Mouse (Mus musculus): Measurements from ENCODE around the gene Ext2.

Ext2 gene

DNA sequence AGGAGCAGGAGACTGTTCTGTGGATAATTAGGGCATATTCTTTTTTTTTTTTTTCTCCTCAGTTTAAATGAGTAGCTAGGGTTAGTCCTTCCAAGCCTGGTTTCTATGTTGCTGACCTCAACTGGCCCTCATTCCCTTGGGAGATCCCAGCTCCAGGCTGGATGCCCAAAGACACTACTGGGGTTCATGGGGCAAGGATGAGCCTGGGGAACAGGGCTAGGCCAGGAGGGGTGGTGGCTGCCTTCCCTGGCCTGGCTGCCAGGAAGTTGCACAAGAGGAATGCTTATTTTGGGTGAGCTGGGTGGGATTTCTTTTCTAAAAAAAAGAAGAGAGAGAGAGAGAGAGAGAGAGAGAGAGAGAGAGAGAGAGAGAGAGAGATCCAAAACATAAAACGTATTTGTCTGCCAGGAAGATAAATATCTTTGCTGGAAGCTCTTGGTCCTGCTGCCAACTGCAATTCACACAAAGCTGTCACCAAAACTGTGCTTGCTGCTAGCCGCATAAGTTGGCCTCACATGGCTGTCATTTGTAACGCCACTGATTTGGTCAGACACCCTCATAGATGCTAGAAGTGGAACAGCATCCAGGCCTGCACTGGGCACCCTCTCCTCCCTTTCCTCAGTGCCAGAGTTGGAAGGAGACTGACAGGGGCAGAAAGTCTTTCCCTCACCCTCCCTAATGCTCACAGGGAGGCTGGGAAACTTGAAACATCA, 156.1 kb downstream of the Ext2 start:
- peak in 1 of 2 experiments; percentile 45 for DNase-seq

DNA sequence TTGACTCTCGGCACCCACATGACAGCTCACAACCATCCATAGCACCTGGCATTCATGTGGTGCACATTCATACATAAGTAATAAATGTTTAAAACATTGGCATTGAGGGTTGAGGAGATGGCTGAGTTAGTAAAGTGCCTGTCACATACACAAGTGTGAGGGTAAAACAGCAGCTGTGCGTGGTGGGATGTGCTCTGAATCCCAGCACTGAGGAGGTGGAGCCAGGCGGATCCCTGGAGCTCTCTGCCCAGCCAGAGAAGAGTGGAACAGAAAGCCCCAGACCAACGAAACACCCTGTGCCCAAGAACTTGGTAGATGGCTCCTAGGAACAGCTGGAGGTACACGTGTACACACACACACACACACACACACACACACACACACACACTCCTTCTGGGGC, 156.9 kb downstream of the Ext2 start:
- no peak for DNase-seq

DNA sequence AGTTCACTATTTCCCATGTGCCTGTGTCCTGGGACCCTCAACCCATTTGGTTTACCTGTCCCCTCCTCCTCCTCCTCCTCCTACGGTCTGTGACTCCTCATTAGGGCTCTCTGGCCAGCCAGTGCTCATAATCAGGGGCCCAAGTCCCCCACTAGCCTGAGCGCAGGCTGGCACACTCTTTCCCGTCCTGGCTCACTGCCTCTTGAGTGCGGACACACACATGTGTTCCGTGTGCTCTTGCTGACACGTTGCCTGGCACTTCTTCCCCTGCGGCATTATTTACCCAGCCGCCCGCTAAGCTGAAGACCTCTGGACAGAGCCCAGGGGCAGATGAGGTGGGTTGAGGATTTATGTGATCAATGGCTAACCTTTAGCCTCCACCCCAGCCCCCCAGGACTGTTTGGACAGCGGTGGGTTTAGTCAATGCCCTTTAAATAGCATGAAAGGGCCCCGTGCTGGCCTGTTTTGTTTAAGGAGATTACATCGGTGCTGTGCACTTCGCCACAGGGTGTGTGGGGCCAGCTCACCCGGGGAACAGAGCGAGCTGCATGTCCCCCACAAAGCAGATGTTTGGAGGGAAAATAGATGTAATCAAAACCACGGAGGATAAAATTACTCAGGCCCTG, 160.0 kb downstream of the Ext2 start:
- DNase-seq, result no peak

DNA sequence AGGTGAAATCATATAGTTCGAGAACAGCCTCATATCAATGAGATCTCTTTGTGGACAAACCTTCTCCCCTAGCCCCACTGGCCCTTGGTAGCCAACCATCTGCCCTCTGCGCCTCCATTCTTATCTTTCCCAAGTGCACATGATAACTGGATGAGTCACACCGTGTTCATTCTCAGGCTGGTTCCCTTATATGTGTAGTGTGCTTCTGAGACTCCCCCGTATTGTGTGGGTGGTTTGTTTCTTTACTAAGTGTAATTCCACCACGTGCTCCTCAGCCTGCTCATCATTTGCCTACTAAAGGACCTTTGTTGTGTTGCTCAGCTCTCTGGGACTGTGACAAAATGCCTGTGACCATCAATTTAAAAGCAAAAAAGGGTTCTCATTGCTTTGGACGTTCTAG, 161.3 kb downstream of the Ext2 start:
- no peak for DNase-seq

DNA sequence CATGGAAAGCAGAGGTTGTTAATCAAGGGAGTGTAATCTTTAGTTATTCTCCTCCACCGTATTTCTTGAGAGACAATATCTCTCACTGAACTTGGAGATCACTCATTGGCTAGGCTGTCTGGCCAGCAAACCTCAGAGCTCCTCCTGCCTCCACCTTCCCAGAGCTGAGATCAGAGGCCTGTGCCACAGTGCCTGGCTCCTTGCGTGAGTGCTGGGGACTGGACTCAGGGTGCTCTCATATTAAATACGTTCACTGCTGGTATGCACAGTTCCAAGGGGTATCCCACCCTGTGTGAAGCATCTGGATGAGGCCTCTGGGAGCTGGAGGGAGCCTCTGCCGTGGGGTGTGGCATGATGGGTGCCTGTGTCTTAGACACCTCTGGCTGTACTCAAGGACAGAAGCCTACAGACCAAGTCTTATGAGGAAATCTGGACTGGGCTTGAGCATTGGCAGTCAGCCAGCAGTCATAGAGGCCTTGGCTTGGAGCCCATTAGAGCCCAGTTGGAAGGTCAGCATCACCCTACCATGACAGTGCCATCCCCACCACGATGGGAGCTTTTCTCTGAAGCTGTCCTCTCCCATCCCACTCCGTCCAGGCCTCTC, 162.6 kb downstream of the Ext2 start:
- DNase-seq, result peak in 1 of 2 experiments; percentile 40

DNA sequence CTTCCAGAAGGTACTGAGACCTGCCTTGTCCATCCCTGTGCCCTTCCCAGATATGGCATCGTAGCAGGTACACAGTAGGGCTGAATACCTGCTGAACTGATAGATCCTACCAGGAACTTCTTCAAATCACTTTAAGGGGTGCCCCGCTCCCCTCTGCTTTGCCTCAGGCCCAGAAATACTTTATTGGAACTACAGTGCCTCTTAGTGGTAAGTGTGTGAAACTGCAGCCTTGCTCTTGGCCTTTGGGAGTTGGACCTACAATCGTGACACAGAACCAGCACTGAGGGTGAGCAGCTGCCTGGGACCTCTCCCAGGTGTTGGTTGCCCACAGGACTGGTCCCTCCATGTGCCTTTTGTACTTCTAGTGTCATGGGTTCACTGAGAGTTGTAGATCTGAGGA, 163.4 kb downstream of the Ext2 start:
- peak; percentile 51 to 60 for DNase-seq

DNA sequence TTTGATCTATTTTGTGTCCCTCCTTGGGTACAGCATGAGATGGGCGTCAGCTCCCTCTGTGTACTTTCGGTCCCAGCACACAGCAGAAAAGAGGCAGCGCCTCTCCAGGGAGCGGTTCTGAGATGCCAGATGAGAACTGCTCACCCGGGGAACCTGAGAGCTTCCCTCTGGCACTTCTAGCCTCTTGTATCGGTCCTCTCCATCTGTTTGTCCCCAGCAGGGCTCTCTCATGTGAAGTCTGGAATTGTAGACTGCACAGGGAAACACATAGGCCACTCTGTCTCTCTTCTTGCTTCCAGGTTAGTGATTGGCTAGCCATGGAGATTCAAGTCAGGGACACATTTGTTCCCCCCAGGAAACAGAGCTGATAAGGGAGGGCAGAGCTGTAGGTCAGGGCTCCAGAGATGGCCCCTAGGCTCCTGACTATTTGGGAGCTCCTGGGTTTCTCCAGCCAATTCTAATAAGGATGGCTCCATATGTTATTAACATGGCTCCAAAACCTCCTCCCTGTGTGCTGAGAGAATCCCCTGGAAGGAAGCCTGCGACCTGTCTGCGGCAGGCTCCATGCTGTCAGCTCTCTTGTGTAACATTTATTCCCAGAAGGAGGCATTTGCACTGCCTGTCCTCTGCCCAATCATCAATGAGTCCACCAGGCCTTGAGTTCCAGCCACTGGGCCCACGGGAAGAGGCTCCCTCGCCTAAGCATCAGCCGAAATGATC, 167.9 kb downstream of the Ext2 start:
- peak in 1 of 2 experiments; percentile 38 for DNase-seq

DNA sequence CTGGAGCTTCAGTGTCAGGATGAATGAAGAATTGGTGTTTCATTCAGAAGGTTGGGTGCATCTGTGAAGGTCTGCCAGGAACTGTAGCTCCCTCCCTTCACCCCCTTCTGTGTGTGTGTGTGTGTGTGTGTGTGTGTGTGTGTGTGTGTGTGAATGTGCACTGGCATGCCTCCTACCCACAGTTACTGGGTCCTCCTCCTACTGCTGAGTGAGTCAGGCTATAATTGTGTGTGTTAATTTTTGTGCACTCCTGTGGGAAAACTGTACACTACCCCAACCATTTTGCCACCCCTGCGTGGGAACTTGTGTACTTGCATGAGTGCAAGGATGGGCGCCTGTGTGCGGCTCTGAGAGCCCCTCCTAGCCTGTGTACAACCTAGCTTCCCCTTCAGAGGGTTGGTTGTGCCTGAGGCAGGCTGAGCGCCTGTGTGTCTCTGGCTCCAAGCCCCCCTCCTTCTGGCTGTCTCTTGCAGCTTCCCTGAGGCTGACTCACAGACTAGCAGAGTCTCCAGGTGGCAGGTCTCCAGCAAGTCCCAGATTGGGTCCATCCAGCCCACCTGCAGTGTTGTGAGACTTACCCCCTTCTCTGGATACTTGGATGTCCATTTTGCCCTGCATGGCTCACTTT, 173.0 kb downstream of the Ext2 start:
- peak; percentile 47 to 61 for DNase-seq

DNA sequence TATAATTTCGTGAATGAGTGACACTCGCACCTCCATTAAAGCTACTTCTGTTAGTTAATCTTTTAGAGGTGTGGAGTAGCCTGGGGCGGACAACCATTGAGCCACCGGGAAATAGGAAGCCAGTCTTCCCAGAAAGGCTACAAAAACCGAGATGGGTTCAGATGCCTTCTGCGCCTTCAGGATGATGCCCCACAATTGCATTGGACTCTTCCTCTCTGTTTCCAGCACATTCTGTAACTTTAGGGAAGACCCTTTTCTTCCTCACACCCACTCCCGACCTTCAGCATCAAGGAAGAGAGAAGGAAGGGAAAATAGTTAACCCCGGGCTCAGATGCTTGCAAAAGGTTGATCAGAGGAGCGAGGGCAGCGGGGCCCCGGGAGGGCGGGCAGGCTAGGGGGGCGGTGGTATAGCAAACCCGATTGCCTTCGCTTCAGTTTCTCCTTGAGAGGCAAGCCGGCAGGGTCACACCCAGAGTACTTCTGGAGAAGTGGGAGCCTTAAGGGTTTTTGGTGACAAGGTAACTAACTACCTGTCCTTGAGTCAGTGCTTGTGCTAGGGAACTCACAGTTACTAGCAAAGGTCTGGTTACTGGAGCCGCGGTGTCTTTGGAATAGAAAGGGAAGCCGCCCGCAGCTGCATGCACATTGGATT, 174.3 kb downstream of the Ext2 start:
- DNase-seq, result no peak

DNA sequence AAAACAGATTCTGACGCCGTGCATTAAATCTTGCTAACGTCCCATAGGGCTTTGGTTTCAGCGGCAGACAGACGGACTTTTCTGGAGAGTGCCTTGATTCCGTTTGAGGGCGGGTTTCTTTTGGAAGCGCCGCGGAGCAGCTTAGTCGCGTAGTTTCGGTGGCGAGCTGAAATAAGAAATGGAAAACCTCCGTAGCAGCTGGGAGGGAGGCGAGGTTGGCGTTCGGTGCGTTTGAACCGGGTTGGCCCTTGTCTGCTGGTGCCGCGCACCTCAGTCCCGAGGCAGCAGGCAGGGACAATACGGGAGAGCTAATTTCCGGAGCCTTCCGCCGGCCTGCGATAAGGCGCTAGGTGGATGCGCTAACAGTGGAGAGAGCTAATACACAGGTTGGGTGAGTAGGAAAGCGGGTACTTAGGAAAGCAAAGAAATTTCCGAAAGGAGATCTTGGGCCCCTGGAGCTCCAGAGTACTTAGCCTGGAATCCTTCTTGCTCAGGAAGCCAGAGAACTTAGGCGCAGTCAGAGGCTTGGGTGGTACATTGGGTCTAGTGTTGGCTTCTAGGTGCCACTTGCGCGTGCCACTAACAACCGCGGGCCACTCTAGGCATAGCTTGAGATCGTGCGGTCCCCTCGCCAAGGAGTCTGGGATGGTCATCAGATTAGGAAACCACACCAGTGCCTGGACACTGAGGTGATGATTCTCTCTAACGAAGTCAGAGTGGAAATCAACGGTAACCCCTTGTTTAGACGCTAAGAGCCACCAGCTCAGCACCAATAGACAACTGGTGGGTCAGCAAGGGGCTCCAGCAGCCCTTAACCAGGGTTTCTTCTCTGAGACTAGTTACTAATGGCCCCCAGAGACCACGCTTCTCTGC, 175.1 kb downstream of the Ext2 start:
- peak; percentile 44 to 48 for DNase-seq

DNA sequence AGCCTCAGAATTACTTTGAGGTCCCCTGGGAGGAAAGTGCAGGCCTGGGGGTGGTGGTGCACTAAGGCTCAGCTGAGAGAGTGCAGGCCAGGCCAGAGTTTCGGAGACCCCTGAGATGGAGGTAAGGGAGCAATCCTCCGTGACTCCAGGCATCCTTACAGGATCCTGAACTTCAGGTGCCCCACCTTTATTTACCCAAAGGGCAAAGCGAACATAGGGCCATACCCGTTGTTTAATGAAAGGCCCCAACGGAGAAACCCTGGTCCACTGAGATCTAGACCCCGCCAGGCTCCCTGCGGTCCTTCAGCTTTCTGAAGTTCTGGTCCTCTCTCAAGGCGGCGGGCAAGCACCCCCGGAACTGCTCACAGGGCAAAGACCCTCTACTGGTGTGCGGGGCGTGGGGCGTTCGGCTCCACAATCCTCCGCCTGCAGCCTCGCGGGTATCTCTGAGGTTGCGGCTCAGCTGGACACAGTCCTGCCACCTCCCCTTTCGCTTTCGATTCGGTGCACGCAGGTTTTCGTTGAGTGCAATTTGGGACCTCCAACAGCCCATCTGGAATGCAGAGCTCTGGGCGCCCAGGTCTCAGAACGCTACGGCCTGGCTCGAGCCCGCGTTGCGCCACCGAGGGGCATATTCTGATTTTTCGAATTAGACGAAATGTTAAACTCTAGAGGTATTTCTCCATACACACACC, 176.6 kb downstream of the Ext2 start:
- peak in 1 of 2 experiments; percentile 26 for DNase-seq

DNA sequence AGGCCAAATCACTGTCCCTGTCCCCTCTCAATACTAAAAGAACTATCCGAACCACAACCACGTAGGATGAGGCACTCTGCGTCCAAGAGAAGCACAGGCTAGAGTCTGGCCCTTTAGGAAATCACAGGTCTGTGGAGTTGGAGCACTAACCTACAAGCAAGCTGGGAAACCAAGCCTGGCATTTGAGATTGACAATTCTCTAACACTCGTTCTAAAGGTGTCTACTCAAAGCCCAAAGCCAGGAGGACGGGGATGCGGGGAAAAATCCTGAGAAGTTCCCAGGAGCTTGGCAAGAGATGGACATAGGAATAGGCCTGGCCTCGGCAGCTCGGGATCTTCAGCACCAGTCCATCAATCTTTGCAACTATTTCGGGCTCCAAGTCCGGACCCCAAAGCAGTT, 177.2 kb downstream of the Ext2 start:
- DNase-seq, result no peak

DNA sequence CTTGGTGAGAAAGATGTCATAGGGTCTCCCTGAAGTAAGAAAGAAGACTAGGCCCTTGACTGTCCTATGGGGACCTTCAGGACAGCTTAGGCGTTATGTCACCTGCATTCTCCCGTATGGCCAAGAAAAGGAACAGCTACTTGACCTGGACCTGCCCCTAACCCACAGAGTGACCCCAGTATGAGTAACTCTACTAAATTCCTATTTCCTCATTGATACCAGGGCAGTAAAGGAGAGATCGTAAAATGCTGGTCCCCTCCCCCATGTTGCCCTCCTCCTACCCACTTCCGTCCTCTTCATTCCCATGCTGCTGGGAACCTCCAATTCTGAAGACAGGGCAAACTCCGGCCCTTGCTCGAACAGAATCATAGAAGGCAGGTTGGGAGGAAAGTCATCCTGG, 177.6 kb downstream of the Ext2 start:
- DNase-seq, result no peak

DNA sequence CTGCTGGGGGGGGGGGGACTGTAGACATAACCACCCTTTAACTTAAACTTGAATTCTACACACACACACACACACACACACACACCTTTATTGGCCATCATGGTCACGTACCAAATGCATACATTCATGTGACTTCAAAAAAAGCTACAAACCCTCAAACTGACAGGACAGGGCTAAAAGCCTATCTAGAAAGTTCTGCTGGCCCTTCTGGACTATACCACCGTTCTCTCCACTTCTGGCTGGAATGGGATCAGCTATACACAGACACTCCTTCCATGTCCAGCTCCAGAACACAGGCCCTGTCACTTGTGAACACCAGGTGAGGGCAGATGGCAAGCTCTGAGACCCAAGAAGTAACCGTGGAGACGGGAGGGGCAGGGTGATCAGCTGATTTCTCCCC, 178.1 kb downstream of the Ext2 start:
- DNase-seq, result no peak

DNA sequence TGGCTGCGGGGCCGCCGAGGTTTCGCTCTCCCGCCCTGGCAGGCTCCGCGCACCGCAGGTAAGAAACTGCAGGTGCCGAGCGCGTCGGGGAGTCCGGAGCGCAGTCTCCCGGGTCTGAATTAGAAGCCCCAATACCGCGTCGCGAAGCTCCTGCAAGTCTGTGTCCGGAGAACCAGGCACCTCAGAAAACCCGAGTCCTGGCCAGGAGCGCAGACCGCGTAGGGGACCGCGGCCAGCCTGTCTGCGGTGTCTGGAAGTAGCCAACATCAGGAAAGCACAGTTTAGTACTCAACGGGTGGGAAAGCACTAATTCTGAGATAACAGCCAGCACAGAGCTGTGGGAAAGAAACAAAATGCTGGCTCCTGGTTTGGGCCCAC, 179.0 kb downstream of the Ext2 start:
- no peak for DNase-seq

DNA sequence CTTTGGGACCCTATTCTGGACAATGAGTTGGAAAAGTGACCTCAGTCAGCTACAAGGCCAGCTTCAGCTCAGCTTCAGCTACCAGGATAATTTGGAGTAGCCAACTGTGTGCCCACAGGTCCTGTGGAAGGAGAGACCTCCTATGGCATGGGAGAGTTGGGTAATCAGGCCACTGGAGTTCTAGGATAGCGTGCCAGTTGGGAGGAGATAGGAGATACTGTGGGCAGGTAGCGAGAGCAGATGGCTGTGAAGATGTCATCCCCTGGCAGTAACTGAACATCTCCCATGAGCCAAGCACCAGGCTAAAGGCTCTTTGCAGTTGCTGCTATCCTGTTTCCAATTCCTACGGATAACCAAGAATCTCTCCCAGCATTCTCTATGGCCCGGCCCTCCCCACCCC, 187.8 kb downstream of the Ext2 start:
- DNase-seq, result peak in 1 of 2 experiments; percentile 40

DNA sequence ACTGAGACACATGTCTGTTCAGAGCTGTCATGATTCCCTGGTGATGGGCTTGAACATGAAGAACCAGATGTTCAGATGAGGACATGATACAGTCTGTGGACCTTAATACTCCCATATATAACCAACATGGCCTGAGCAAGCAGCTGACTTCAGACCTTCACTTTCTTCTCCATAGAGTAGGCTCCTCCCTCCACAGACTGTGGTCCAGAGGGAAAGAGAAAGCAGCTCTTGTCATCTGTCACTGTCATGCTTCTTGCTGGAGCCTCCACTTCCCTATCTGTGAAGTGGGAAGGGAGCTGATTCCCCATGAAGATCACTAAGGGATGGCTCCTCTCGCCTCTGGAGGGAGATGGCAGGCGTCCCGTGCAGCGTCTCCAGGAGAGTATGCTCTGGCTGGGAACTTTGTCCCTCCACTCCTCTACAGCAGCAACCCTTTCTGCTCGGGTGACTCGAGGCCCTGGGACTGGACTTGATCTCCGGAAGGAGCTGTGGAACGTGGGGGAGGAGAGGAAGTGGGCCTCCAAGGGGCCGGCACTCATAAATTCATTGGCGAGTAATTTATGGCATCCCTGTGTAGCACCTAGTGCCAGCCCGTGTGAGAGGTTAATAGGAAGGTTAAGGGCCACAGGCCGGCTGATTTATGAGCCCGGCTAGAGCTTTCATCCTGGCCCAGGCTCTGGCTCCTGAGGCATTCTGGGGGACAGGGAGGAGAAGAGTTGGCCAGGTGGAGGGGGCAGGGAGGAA, 197.5 kb downstream of the Ext2 start:
- DNase-seq, result no peak

DNA sequence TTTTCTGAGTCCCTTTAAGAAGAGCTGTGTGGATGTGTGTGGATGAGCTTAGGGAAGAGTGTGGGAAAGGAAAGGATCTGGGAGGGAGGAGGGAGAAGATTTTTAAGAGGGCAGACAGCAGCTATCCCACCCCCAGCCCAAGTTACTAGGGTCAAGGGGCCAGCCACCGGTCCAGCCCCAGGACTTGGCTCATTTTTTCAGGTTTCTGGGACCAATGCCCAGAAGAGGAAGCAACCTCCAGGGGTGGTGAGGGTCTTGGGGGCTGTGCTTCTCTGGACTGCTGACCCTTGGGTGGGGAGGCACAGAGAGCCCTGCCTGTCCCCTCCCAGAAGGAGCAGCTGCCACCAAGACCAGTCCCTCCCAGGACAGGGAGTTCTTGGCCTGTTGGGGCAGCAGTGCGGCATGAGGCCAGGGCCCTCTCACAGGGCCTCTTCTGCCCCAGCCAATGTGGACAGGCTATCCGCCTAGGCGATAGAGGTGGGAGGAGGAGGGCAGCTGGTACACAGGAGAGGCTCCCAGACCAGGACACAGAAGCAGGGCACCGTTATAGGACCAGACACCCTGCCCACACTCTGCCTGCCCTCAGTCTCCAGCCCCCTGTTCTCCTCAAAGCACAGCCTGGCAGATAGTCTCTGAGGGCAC, 203.0 kb downstream of the Ext2 start:
- DNase-seq, result peak; percentile 57

DNA sequence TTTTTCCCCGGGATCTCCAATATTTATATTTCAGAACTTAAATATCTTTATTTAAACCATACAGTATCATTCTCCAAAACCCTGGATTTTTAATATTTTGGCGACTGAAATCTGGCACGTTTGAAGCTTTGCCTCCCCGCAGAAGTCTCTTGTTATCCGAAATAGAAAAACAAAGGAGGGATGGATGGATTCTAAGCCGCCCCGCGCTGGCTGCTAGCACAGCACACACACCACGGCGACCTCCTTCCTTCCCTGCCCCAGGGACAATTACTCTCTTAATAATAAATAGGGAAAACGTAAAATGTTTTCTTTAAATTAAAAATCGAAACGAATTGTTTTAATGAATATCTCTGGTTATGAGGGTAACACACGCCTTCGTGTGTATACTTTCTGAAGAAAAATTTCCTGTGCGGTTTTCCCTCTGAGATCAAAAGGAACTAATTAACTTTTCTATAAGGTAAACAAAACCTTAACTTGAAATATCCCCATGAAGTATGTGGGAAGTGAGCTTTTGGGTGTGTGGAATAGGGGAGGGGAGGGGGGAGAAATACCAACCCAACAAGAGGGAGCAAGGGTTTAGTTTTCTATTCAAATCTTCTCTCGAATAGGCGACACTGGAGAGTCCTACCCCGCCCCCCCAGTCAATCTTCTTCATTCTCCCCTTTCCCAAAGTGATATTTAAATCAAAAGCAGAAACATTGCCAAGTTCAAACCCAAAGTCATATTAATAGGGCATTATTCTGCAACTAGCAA, 203.7 kb downstream of the Ext2 start:
- no peak for DNase-seq
